Mouse (Mus musculus) midbrain, embryonic 11.5 days (tissue): ENCODE measurements at regions not wholly inside any gene's neighbourhood (a gene's known extent, or its start where the extent isn't known, plus 50 kb on each side); places are given as distances from the start of the nearest gene placed in this dataset.

Source experiments
- ATAC-seq: fragments of 200-750 bp; cut with Nextera tagmentation; 2 replicates; pipeline ENCODE4 v1.8.0; 2017; ENCODE audit warnings: moderate TSS enrichment, moderate library complexity; ENCODE audit not compliant: low FRiP score
- DNase-seq: peaks from one replicate; pipeline ENCODE4 v3.0.0; 2015; ENCODE audit warnings: low spot score; ENCODE audit errors: missing footprints
- H3K27ac ChIP-seq: fragments of 300-500 bp; sonication (generic); 2 replicates; pipeline ENCODE4 v1.5.1; 2014; ENCODE audit warnings: low read depth, low read length
- H3K27me3 ChIP-seq: fragments of 300-500 bp; sonication (generic); 2 replicates; pipeline ENCODE4 v1.6.1; 2014; ENCODE audit warnings: mild to moderate bottlenecking, low read length, moderate library complexity, mixed read lengths; ENCODE audit not compliant: control insufficient read depth, insufficient read depth
- H3K36me3 ChIP-seq: fragments of 300-500 bp; sonication (generic); 2 replicates; pipeline ENCODE4 v1.6.1; 2014; ENCODE audit warnings: mild to moderate bottlenecking, low read length, moderate library complexity, mixed read lengths; ENCODE audit not compliant: control insufficient read depth, insufficient read depth
- H3K4me1 ChIP-seq: fragments of 300-500 bp; sonication (generic); 2 replicates; pipeline ENCODE4 v1.6.1; 2014; ENCODE audit warnings: low read length; ENCODE audit not compliant: control insufficient read depth, insufficient read depth
- H3K4me2 ChIP-seq: fragments of 300-500 bp; sonication (generic); 2 replicates; pipeline ENCODE4 v1.6.1; 2014; ENCODE audit warnings: mild to moderate bottlenecking, moderate library complexity
- H3K4me3 ChIP-seq: fragments of 300-500 bp; sonication (generic); 2 replicates; pipeline ENCODE4 v1.5.1; 2014; ENCODE audit warnings: low read depth, low read length
- H3K9ac ChIP-seq: fragments of 300-500 bp; sonication (generic); 2 replicates; pipeline ENCODE4 v1.6.1; 2014; ENCODE audit warnings: low read length
- H3K9me3 ChIP-seq: fragments of 300-500 bp; sonication (generic); 2 replicates; pipeline ENCODE4 v1.6.1; 2016; ENCODE audit warnings: low read length; ENCODE audit not compliant: control insufficient read depth
- WGBS: fragments of 180-500 bp; shearing (Covaris S2); extraction: QIAGEN DNeasy Blood & Tissue Kit; methylation state at CpG from one replicate; pipeline ENCODE4 v1.1.7; 2014; 5-methylcytosine and 5-hydroxymethylcytosine counted together

- no peaks in the 10 kb centered on the region for H3K9me3 ChIP-seq
Measured at GRCm38 (mm10) chr12:29257011-29257734, 271.0 kb upstream of the Myt1l start.

GRCm38 (mm10) chr12:29257735-29258547 lies 270.2 kb upstream of the Myt1l start:
- WGBS, result 25% methylated on average over 16 of the region's 16 CpGs
- peaks cover 25% of the 10 kb centered on the region for H3K4me1 ChIP-seq
- DNase-seq, result peak; percentile 90
- no peaks in the 10 kb centered on the region for H3K27me3 ChIP-seq
- H3K36me3 ChIP-seq, result no peaks in the 10 kb centered on the region
- peak overlapping the region; percentile 27 for H3K9ac ChIP-seq
- H3K27ac ChIP-seq, result peak overlapping the region; percentile 57
- no peaks in the 10 kb centered on the region for H3K9me3 ChIP-seq
- H3K4me3 ChIP-seq, result no peak overlapping the region
- H3K4me2 ChIP-seq, result peak overlapping the region; percentile 22; the same call in 1 of the 2 replicates
- ATAC-seq, result peak; percentile 84

More at GRCm38 (mm10) chr12:29257011-29257734, 271.0 kb upstream of the Myt1l start:
- peak overlapping the region; percentile 22; the same call in 1 of the 2 replicates for H3K4me2 ChIP-seq
- H3K27ac ChIP-seq, result peak overlapping the region; percentile 56
- H3K36me3 ChIP-seq, result no peaks in the 10 kb centered on the region
- H3K27me3 ChIP-seq, result no peaks in the 10 kb centered on the region
- DNase-seq, result peak; percentile 92
- WGBS, result 16% methylated on average over 7 of the region's 7 CpGs
- H3K4me1 ChIP-seq, result peaks cover 25% of the 10 kb centered on the region
- H3K9ac ChIP-seq, result peak overlapping the region; percentile 1
- H3K4me3 ChIP-seq, result no peak overlapping the region
- peak; percentile 83 for ATAC-seq

GRCm38 (mm10) chr12:29258548-29258874 lies 269.7 kb upstream of the Myt1l start:
- no peak overlapping the region for H3K4me2 ChIP-seq
- no peak overlapping the region for H3K4me3 ChIP-seq
- H3K27me3 ChIP-seq, result no peaks in the 10 kb centered on the region
- peak overlapping the region; percentile 27; the same call in 1 of the 2 replicates for H3K9ac ChIP-seq
- ATAC-seq, result peak; percentile 25; the same call in 1 of the 2 replicates
- H3K9me3 ChIP-seq, result no peaks in the 10 kb centered on the region
- peak overlapping the region; percentile 57 for H3K27ac ChIP-seq
- peak; percentile 88 for DNase-seq
- H3K4me1 ChIP-seq, result peaks cover 25% of the 10 kb centered on the region
- no peaks in the 10 kb centered on the region for H3K36me3 ChIP-seq

- peak overlapping the region; percentile 57; the same call in 1 of the 2 replicates for H3K27ac ChIP-seq
- no peak overlapping the region for H3K4me2 ChIP-seq
- no peak overlapping the region for H3K4me3 ChIP-seq
- DNase-seq (peak; percentile 77), ATAC-seq (no peak)
- no peak overlapping the region for H3K9ac ChIP-seq
- 81% methylated on average over 7 of the region's 7 CpGs for WGBS
- no peaks in the 10 kb centered on the region for H3K9me3 ChIP-seq
- H3K36me3 ChIP-seq, result no peaks in the 10 kb centered on the region
- H3K4me1 ChIP-seq, result peaks cover 25% of the 10 kb centered on the region
- no peaks in the 10 kb centered on the region for H3K27me3 ChIP-seq
Measured at GRCm38 (mm10) chr12:29258966-29259365, 269.2 kb upstream of the Myt1l start.

- Histone ChIP-seq H3K4me1 (no peaks in the 10 kb centered on the region), H3K4me2 (no peak overlapping the region), H3K9me3 (no peaks in the 10 kb centered on the region; the same call in 1 of the 2 replicates), H3K4me3 (no peak overlapping the region), H3K36me3 (no peaks in the 10 kb centered on the region), H3K9ac (no peak overlapping the region), H3K27me3 (no peaks in the 10 kb centered on the region), H3K27ac (no peak overlapping the region)
- DNase-seq (peak; percentile 62), ATAC-seq (no peak)
- 95% methylated on average over 4 of the region's 4 CpGs for WGBS
Measured at GRCm38 (mm10) chr12:29274166-29274565, 254.0 kb upstream of the Myt1l start.

- Histone ChIP-seq H3K9ac (no peak overlapping the region), H3K4me3 (no peak overlapping the region), H3K9me3 (no peaks in the 10 kb centered on the region; the same call in 1 of the 2 replicates), H3K27ac (no peak overlapping the region), H3K27me3 (no peaks in the 10 kb centered on the region), H3K36me3 (no peaks in the 10 kb centered on the region), H3K4me1 (peaks cover 14% of the 10 kb centered on the region), H3K4me2 (no peak overlapping the region)
- ATAC-seq (no peak), DNase-seq (peak; percentile 71)
- WGBS, result 73% methylated on average over 4 of the region's 4 CpGs
Measured at GRCm38 (mm10) chr12:29275676-29276075, 252.5 kb upstream of the Myt1l start.

- H3K4me1 ChIP-seq, result peaks cover 20% of the 10 kb centered on the region
- ATAC-seq (peak; percentile 60; the same call in 1 of the 2 replicates), DNase-seq (no peak)
- no peaks in the 10 kb centered on the region for H3K36me3 ChIP-seq
- no peaks in the 10 kb centered on the region for H3K27me3 ChIP-seq
- H3K4me3 ChIP-seq, result peak overlapping the region; percentile 8; the same call in 1 of the 2 replicates
- peak overlapping the region; percentile 50 for H3K9ac ChIP-seq
- H3K9me3 ChIP-seq, result no peaks in the 10 kb centered on the region; the same call in 1 of the 2 replicates
- H3K27ac ChIP-seq, result peak overlapping the region; percentile 65
- H3K4me2 ChIP-seq, result peak overlapping the region; percentile 44
- WGBS, result 6% methylated on average over 13 of the region's 13 CpGs
Measured at GRCm38 (mm10) chr12:29279631-29280080, 248.5 kb upstream of the Myt1l start.

- Histone ChIP-seq H3K9me3 (no peaks in the 10 kb centered on the region; the same call in 1 of the 2 replicates), H3K9ac (peak overlapping the region; percentile 50), H3K4me3 (peak overlapping the region; percentile 8; the same call in 1 of the 2 replicates), H3K27me3 (no peaks in the 10 kb centered on the region), H3K27ac (peak overlapping the region; percentile 65), H3K4me1 (peaks cover 20% of the 10 kb centered on the region), H3K4me2 (peak overlapping the region; percentile 44), H3K36me3 (no peaks in the 10 kb centered on the region)
- whole genome bisulfite sequencing, result 4% methylated on average over 9 of the region's 9 CpGs
- DNase-seq (peak; percentile 90), ATAC-seq (peak; percentile 73)
Measured at GRCm38 (mm10) chr12:29280081-29280788, 247.9 kb upstream of the Myt1l start.
